Mouse (Mus musculus) limb, embryonic 11.5 days (tissue): ENCODE data around the gene Kat7. TPM values are rescaled to one million over a fixed set of nuclear protein-coding genes. Genes with fewer than 3 reads are reported as not detected.
A peak's percentile ranks its signal among the peaks of the same experiment; 100 is the strongest.

Source experiments
- ATAC-seq: fragments of 200-750 bp; cut with Nextera tagmentation; 2 replicates; pipeline ENCODE4 v1.8.0; 2017; ENCODE audit warnings: low read depth; ENCODE audit not compliant: insufficient number of reproducible peaks, low FRiP score, low TSS enrichment
- DNase-seq: peaks from one replicate; pipeline ENCODE4 v3.0.0-alpha.2; 2015; ENCODE audit warnings: low spot score
- H3K27ac ChIP-seq: fragments of 300-500 bp; sonication (generic); replicated peaks from 2 replicates; pipeline ENCODE4 v1.5.1; 2014; ENCODE audit warnings: low read depth, mild to moderate bottlenecking, low read length
- H3K27me3 ChIP-seq: fragments of 300-500 bp; sonication (generic); 2 replicates; pipeline ENCODE4 v1.6.1; 2014; ENCODE audit warnings: mild to moderate bottlenecking, low read length, mixed read lengths; ENCODE audit not compliant: control insufficient read depth, insufficient read depth
- H3K36me3 ChIP-seq: fragments of 300-500 bp; sonication (generic); 2 replicates; pipeline ENCODE4 v1.6.1; 2014; ENCODE audit warnings: mild to moderate bottlenecking, low read length, moderate library complexity, mixed read lengths; ENCODE audit not compliant: control insufficient read depth, insufficient read depth
- H3K4me1 ChIP-seq: fragments of 300-500 bp; sonication (generic); 2 replicates; pipeline ENCODE4 v1.6.1; 2014; ENCODE audit warnings: low read length, mixed read lengths; ENCODE audit not compliant: control insufficient read depth, insufficient read depth
- H3K4me2 ChIP-seq: fragments of 300-500 bp; sonication (generic); 2 replicates; pipeline ENCODE4 v1.6.1; 2014; ENCODE audit warnings: low read depth, mild to moderate bottlenecking, moderate library complexity; ENCODE audit not compliant: severe bottlenecking
- H3K4me3 ChIP-seq: fragments of 300-500 bp; sonication (generic); 2 replicates; pipeline ENCODE4 v1.5.1; 2014; ENCODE audit warnings: low read depth, low read length
- H3K9ac ChIP-seq: fragments of 300-500 bp; sonication (generic); 2 replicates; pipeline ENCODE4 v1.6.1; 2014; ENCODE audit warnings: mild to moderate bottlenecking, low read length
- H3K9me3 ChIP-seq: fragments of 300-500 bp; sonication (generic); 2 replicates; pipeline ENCODE4 v1.6.1; 2016; ENCODE audit warnings: low read length; ENCODE audit not compliant: control insufficient read depth
- WGBS: fragments of 180-500 bp; shearing (Covaris S2); extraction: QIAGEN DNeasy Blood & Tissue Kit; methylation state at CpG from one replicate; pipeline ENCODE4 v1.1.7; 2014; 5-methylcytosine and 5-hydroxymethylcytosine counted together
- polyA plus RNA-seq: library from polyadenylated mRNA; unstranded; fragments of >200 nt; fragmentation: Nextera tagmentation; extraction: Ambion mirVana; gene quantifications from 2 replicates; pipeline ENCODE4 v1.2.1, GENCODE M21; 2014

Gene Kat7
- polyA plus RNA-seq, 1 experiment from 2014 or later: 80.4 TPM

- no peak overlapping the region for H3K4me3 ChIP-seq
- H3K27ac ChIP-seq: no peak overlapping the region
- no peaks in the 10 kb centered on the region for H3K9me3 ChIP-seq
- H3K4me2 ChIP-seq: no peak overlapping the region
- 88% methylated on average over 2 of the region's 2 CpGs for WGBS
- no peaks in the 10 kb centered on the region for H3K27me3 ChIP-seq
- H3K4me1 ChIP-seq: no peaks in the 10 kb centered on the region
- ATAC-seq: no peak
- H3K9ac ChIP-seq: no peak overlapping the region
- H3K36me3 ChIP-seq: peaks cover 5% of the 10 kb centered on the region; the same call in 1 of the 2 replicates
- no peak for DNase-seq
These were observed 42.6 kb upstream of the Kat7 start for GRCm38 (mm10) chr11:95352686-95353085.

DNA sequence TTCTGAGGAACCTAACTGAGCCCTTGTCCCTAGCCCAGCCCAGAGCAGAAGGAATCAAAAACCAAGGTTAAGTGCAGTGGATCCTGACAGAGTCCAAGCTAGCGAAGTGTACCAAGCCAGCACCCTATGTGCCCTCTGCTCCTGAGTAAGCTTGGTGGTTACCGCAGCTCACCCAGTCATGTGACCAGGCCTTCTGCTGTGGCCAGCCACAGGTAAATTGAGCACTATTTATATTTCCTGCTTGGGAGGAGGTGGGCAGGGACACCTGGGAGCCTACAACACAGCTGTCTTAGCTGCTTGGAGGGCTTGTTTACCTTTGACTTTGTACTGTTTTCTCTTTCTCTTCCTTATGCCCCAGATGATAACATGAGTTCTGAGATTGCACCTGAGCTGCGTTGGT, 40.9 kb upstream of the Kat7 start:
- DNase-seq: no peak
- Histone ChIP-seq H3K36me3 (peaks cover 5% of the 10 kb centered on the region; the same call in 1 of the 2 replicates), H3K4me2 (no peak overlapping the region), H3K9ac (0 out of 2 replicates have a peak overlapping the region, but pooled peaks have one; percentile 14), H3K9me3 (no peaks in the 10 kb centered on the region), H3K27ac (no peak overlapping the region), H3K4me1 (no peaks in the 10 kb centered on the region), H3K4me3 (no peak overlapping the region), H3K27me3 (no peaks in the 10 kb centered on the region)
- 94% methylated on average over 3 of the region's 3 CpGs for whole genome bisulfite sequencing
- no peak for ATAC-seq

- Histone ChIP-seq H3K9me3 (no peaks in the 10 kb centered on the region), H3K9ac (no peak overlapping the region), H3K4me3 (no peak overlapping the region), H3K4me1 (no peaks in the 10 kb centered on the region), H3K27ac (no peak overlapping the region), H3K4me2 (no peak overlapping the region), H3K27me3 (no peaks in the 10 kb centered on the region), H3K36me3 (peaks cover 5% of the 10 kb centered on the region; the same call in 1 of the 2 replicates)
- DNase-seq (no peak), ATAC-seq (no peak)
- WGBS: 61% methylated on average over 6 of the region's 6 CpGs
These were observed 40.2 kb upstream of the Kat7 start for GRCm38 (mm10) chr11:95350289-95350688.

DNA sequence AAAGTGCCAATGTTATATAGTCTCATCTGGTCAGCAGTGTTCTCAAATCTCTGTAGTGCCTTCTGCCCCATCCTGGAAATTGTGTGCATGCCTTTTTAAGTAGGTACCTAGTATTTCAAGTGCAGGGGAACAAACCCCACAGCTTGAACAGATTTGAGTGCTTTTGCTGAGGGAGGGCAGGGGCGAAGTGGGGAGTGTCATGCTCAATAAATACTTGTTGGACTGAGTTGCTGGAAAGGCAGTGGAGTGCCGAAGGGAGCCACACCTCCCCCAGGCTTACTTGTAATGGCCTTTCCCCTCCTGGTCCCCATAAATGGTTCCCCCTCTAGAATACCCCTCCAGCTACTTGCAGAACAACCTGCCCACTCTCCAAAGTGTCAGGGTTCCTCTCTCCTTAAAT, 34.1 kb upstream of the Kat7 start:
- no peaks in the 10 kb centered on the region for H3K9me3 ChIP-seq
- H3K36me3 ChIP-seq: no peaks in the 10 kb centered on the region
- ATAC-seq: no peak
- no peak for DNase-seq
- H3K27me3 ChIP-seq: no peaks in the 10 kb centered on the region
- H3K4me1 ChIP-seq: peaks cover 15% of the 10 kb centered on the region
- 48% methylated on average over 2 of the region's 2 CpGs for WGBS
- no peak overlapping the region for H3K27ac ChIP-seq
- H3K4me2 ChIP-seq: no peak overlapping the region
- H3K4me3 ChIP-seq: no peak overlapping the region
- H3K9ac ChIP-seq: no peak overlapping the region

GRCm38 (mm10) chr11:95343180-95343579, 33.1 kb upstream of the Kat7 start:
- no peak for DNase-seq
- Histone ChIP-seq H3K27me3 (no peaks in the 10 kb centered on the region), H3K36me3 (no peaks in the 10 kb centered on the region), H3K27ac (no peak overlapping the region), H3K4me3 (no peak overlapping the region), H3K9me3 (no peaks in the 10 kb centered on the region), H3K4me2 (no peak overlapping the region), H3K4me1 (peaks cover 20% of the 10 kb centered on the region), H3K9ac (no peak overlapping the region)
- ATAC-seq: no peak
- 72% methylated on average over 4 of the region's 4 CpGs for WGBS

GRCm38 (mm10) chr11:95340664-95341063, 30.6 kb upstream of the Kat7 start:
- no peak overlapping the region for H3K9ac ChIP-seq
- ATAC-seq: no peak

DNA sequence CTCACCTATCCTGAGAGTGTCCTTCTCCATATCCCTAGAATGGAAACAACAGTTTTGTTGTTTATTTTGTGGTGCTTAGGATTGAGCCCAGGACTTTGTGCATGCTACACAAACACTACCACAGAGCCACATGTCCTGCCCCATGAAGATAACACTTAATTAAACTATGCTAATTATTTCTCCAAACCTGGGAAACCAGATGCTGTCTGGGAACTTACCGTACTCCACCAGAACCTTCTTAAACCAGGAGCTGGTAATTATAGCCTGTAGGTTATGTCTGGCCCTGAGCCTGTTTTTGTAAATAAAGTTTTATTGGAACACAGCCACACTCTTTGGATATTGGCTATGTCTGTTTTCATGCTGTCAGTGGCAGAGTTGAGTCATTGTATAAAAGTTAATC, 30.2 kb upstream of the Kat7 start:
- no peak for ATAC-seq
- no peaks in the 10 kb centered on the region for H3K27me3 ChIP-seq
- no peak overlapping the region for H3K4me3 ChIP-seq
- H3K9me3 ChIP-seq: no peaks in the 10 kb centered on the region
- no peaks in the 10 kb centered on the region for H3K36me3 ChIP-seq
- peaks cover 29% of the 10 kb centered on the region for H3K4me1 ChIP-seq
- no peak for DNase-seq
- 51% methylated on average over 1 of the region's 1 CpGs for WGBS
- no peak overlapping the region for H3K27ac ChIP-seq
- no peak overlapping the region for H3K4me2 ChIP-seq
- no peak overlapping the region for H3K9ac ChIP-seq

More at GRCm38 (mm10) chr11:95340664-95341063, 30.6 kb upstream of the Kat7 start:
- no peak overlapping the region for H3K4me3 ChIP-seq
- no peaks in the 10 kb centered on the region for H3K36me3 ChIP-seq
- H3K27me3 ChIP-seq: no peaks in the 10 kb centered on the region
- no peak overlapping the region for H3K4me2 ChIP-seq
- no peak overlapping the region for H3K27ac ChIP-seq
- H3K9me3 ChIP-seq: no peaks in the 10 kb centered on the region
- WGBS: 33% methylated on average over 5 of the region's 5 CpGs
- DNase-seq: peak; percentile 29
- H3K4me1 ChIP-seq: peaks cover 29% of the 10 kb centered on the region

DNA sequence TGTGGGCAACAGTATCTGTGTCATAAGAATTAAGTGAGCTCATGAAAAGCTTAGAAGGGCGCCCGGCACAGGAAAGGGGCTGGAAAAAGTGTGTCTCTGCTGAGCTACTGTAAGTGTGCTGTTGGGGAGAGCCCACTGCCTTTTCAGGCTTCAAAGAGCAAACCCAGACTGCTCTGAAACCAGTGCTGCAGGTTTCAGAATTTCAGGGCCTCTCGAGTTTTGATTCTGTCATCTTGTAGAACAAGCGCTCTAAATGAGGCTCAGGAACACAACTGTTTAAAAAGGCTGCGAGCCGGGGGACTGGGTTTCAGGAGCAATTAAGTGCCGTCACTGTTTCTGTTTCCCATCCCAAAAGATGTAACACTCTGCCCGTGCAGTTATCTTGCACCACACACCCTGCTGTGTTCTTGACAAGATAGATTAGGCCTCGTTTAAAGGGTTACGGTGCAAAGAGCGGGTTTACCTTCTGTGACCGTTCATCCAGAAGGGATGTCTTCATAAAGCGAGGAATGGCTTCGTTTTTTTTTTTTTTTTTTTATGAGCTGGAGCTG, 29.5 kb upstream of the Kat7 start:
- H3K27ac ChIP-seq: peak overlapping the region; percentile 48; the same call in 1 of the 2 replicates
- H3K4me2 ChIP-seq: peak overlapping the region; percentile 33
- H3K4me1 ChIP-seq: peaks cover 29% of the 10 kb centered on the region
- 0 out of 2 replicates have a peak overlapping the region, but pooled peaks have one; percentile 8 for H3K9ac ChIP-seq
- H3K27me3 ChIP-seq: no peaks in the 10 kb centered on the region
- ATAC-seq: no peak
- DNase-seq: no peak
- peak overlapping the region; percentile 0; the same call in 1 of the 2 replicates for H3K4me3 ChIP-seq
- no peaks in the 10 kb centered on the region for H3K9me3 ChIP-seq
- 7% methylated on average over 14 of the region's 14 CpGs for WGBS
- H3K36me3 ChIP-seq: no peaks in the 10 kb centered on the region

- Histone ChIP-seq H3K4me2 (peak overlapping the region; percentile 64), H3K27ac (no peak overlapping the region), H3K36me3 (no peaks in the 10 kb centered on the region), H3K27me3 (no peaks in the 10 kb centered on the region), H3K9ac (peak overlapping the region; percentile 84), H3K4me1 (peaks cover 29% of the 10 kb centered on the region), H3K9me3 (no peaks in the 10 kb centered on the region), H3K4me3 (peak overlapping the region; percentile 83)
- no peak for ATAC-seq
- WGBS: 12% methylated on average over 9 of the region's 9 CpGs
- DNase-seq: no peak
These were observed 27.8 kb upstream of the Kat7 start for GRCm38 (mm10) chr11:95337846-95338342.
